Mouse (Mus musculus) cortical plate, adult 2 months (tissue): ENCODE results near the gene Pabpn1.

Source experiments
- CTCF ChIP-seq: fragments of 200-500 bp; IDR thresholded peaks from 2 replicates; pipeline ENCODE4 v1.5.1; 2011; ENCODE audit warnings: mild to moderate bottlenecking, control low read depth, low read length; ENCODE audit not compliant: insufficient read depth; ENCODE audit errors: extremely low read depth
- POLR2A ChIP-seq: fragments of 200-500 bp; IDR thresholded peaks from 2 replicates; pipeline ENCODE4 v1.6.1; 2011; ENCODE audit warnings: mild to moderate bottlenecking, low read length, control low read depth; ENCODE audit not compliant: insufficient read depth; ENCODE audit errors: extremely low read depth

DNA sequence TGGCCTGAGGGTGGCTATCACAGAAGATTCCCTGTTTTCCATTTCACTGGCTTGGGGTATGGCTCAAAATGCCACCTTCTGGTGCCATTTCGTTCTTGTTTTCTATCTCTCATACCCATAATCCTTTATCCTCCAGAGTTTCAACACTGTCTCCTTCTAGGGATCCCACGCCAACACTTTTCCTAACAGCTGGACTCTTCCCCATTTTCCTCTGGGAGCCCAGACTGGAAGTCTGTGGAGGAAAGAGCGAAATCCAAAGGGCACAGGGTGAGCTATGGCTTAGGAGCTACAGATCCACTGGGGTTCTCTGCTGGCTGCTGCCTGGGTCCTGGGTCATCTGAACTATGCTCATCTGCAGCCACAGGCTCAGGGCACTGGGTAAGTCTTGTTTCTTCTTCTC, 18.1 kb upstream of the Pabpn1 start:
- TF ChIP-seq CTCF (no peak), POLR2A (no peak)
